Mouse (Mus musculus) adrenal gland, adult (tissue): Measurements from ENCODE around the gene Spic.
"Not testable (repeated sequence)": the region's sequence is repeated elsewhere in the genome, so short reads cannot be mapped to it uniquely, and the experiment has no call there.

Experiments
- DNase-seq, 2 experiments: peaks; one replicate each; pipeline ENCODE4 v3.0.0; 2022 to 2023; ENCODE audit warnings: low spot score in 1 of 2; ENCODE audit not compliant: inconsistent age in 2 of 2

Gene Spic

GRCm38 (mm10) chr10:88684925-88685324 is at the start of gene Spic:
Gene Spic (minus strand): TSS chr10:88685015.
- no peak for DNase-seq

- peak in 1 of 2 experiments; percentile 35 for DNase-seq
Observed at GRCm38 (mm10) chr10:88732309-88732622, 47.5 kb upstream of the Spic start.

GRCm38 (mm10) chr10:88731496-88732308 is 46.9 kb upstream of the Spic start:
- no peak for DNase-seq

- peak; percentile 94 to 98 for DNase-seq
Observed at GRCm38 (mm10) chr10:88730571-88731495, 46.0 kb upstream of the Spic start, which contains the start of gene Arl1. Gene Arl1 (plus strand): TSS chr10:88730858.

GRCm38 (mm10) chr10:88728166-88728565 is 43.4 kb upstream of the Spic start:
- peak in 1 of 2 experiments; percentile 48 for DNase-seq

- DNase-seq = peak in 1 of 2 experiments; percentile 63
Observed at GRCm38 (mm10) chr10:88727128-88727527, 42.3 kb upstream of the Spic start.

GRCm38 (mm10) chr10:88725343-88725742 is 40.5 kb upstream of the Spic start:
- DNase-seq = peak; percentile 31 to 70

GRCm38 (mm10) chr10:88719618-88720017 is 34.8 kb upstream of the Spic start:
- no peak for DNase-seq

GRCm38 (mm10) chr10:88717756-88718025 is 32.9 kb upstream of the Spic start:
- DNase-seq = no peak

- DNase-seq = no peak
Observed at GRCm38 (mm10) chr10:88716986-88717755, 32.4 kb upstream of the Spic start.

GRCm38 (mm10) chr10:88715621-88716020 is 30.8 kb upstream of the Spic start:
- no peak for DNase-seq

GRCm38 (mm10) chr10:88714744-88715143 is 29.9 kb upstream of the Spic start:
- DNase-seq = no peak

- no peak for DNase-seq
Observed at GRCm38 (mm10) chr10:88712359-88712758, 27.5 kb upstream of the Spic start.

- peak; percentile 33 to 34 for DNase-seq
Observed at GRCm38 (mm10) chr10:88708671-88709523, 24.1 kb upstream of the Spic start.

GRCm38 (mm10) chr10:88700938-88701337 is 16.1 kb upstream of the Spic start:
- no peak for DNase-seq

GRCm38 (mm10) chr10:88682904-88683563 is 1.8 kb downstream of the Spic start:
- peak in 1 of 2 experiments; percentile 74 for DNase-seq

- no peak for DNase-seq
Observed at GRCm38 (mm10) chr10:88672825-88673224, 12.0 kb downstream of the Spic start.

GRCm38 (mm10) chr10:88672123-88672522 is 12.7 kb downstream of the Spic start:
- DNase-seq = no peak

- peak; percentile 16 to 63 for DNase-seq
Observed at GRCm38 (mm10) chr10:88669719-88670118, 15.1 kb downstream of the Spic start.

GRCm38 (mm10) chr10:88663856-88664255 is 21.0 kb downstream of the Spic start:
- not testable (repeated sequence) for DNase-seq
